Mouse (Mus musculus) intestine, embryonic 14.5 days (tissue): ENCODE measurements at regions not wholly inside any gene's neighbourhood (a gene's known extent, or its start where the extent isn't known, plus 50 kb on each side); places are given as distances from the start of the nearest gene placed in this dataset.

Experiments
- ATAC-seq: fragments of 200-750 bp; cut with Nextera tagmentation; replicated peaks from 2 replicates; pipeline ENCODE4 v1.8.0; 2017; ENCODE audit warnings: low read depth, moderate number of reproducible peaks, moderate TSS enrichment, moderate library complexity; ENCODE audit not compliant: low FRiP score, low TSS enrichment
- DNase-seq: peaks from one replicate; pipeline ENCODE4 v3.0.0-alpha.2; 2018; ENCODE audit warnings: low spot score
- H3K27ac ChIP-seq: fragments of 300-500 bp; sonication (generic); 2 replicates; pipeline ENCODE4 v1.5.1; 2014; ENCODE audit warnings: low read depth, mild to moderate bottlenecking, control low read depth
- H3K27me3 ChIP-seq: fragments of 300-500 bp; sonication (generic); replicated peaks from 2 replicates; pipeline ENCODE4 v1.6.1; 2014; ENCODE audit warnings: low read length, control low read depth; ENCODE audit not compliant: control insufficient read depth, insufficient read depth
- H3K36me3 ChIP-seq: fragments of 300-500 bp; sonication (generic); 2 replicates; pipeline ENCODE4 v1.6.1; 2014; ENCODE audit warnings: low read length, control low read depth; ENCODE audit not compliant: control insufficient read depth, insufficient read depth
- H3K4me1 ChIP-seq: fragments of 300-500 bp; sonication (generic); replicated peaks from 2 replicates; pipeline ENCODE4 v1.6.1; 2014; ENCODE audit warnings: low read length, control low read depth, mixed read lengths; ENCODE audit not compliant: control insufficient read depth, insufficient read depth
- H3K4me2 ChIP-seq: fragments of 300-500 bp; sonication (generic); 2 replicates; pipeline ENCODE4 v1.6.1; 2014; ENCODE audit warnings: low read length
- H3K4me3 ChIP-seq: fragments of 300-500 bp; sonication (generic); 2 replicates; pipeline ENCODE4 v1.5.1; 2014; ENCODE audit warnings: low read depth, low read length, control low read depth, mixed read lengths
- H3K9ac ChIP-seq: fragments of 300-500 bp; sonication (generic); 2 replicates; pipeline ENCODE4 v1.6.1; 2014; ENCODE audit warnings: mild to moderate bottlenecking, low read length
- H3K9me3 ChIP-seq: fragments of 300-500 bp; sonication (generic); 2 replicates; pipeline ENCODE4 v1.6.1; 2016; ENCODE audit warnings: low read length, control low read depth; ENCODE audit not compliant: control insufficient read depth
- WGBS: fragments of 180-500 bp; shearing (Covaris S2); extraction: QIAGEN DNeasy Blood & Tissue Kit; methylation state at CpG from one replicate; pipeline ENCODE4 v1.1.7; 2014; 5-methylcytosine and 5-hydroxymethylcytosine counted together

- 81% methylated on average over 9 of the region's 9 CpGs for WGBS
- Histone ChIP-seq H3K27me3 (no peaks in the 10 kb centered on the region), H3K27ac (no peak overlapping the region), H3K9me3 (no peaks in the 10 kb centered on the region), H3K9ac (no peak overlapping the region), H3K36me3 (no peaks in the 10 kb centered on the region), H3K4me2 (no peak overlapping the region), H3K4me1 (no peaks in the 10 kb centered on the region), H3K4me3 (no peak overlapping the region)
- DNase-seq, result no peak
- ATAC-seq, result no peak
These were observed 51.2 kb upstream of the Gtsf1l start for GRCm38 (mm10) chr2:163138688-163139385.

- Histone ChIP-seq H3K36me3 (no peaks in the 10 kb centered on the region), H3K27me3 (no peaks in the 10 kb centered on the region), H3K4me2 (no peak overlapping the region), H3K4me1 (no peaks in the 10 kb centered on the region), H3K4me3 (no peak overlapping the region), H3K9me3 (no peaks in the 10 kb centered on the region), H3K9ac (no peak overlapping the region), H3K27ac (no peak overlapping the region)
- WGBS, result 74% methylated on average over 10 of the region's 10 CpGs
- no peak for ATAC-seq
- no peak for DNase-seq
These were observed 55.2 kb upstream of the Gtsf1l start for GRCm38 (mm10) chr2:163142762-163143388.

- Histone ChIP-seq H3K27ac (no peak overlapping the region), H3K27me3 (no peaks in the 10 kb centered on the region), H3K4me3 (no peak overlapping the region), H3K4me1 (no peaks in the 10 kb centered on the region), H3K9ac (no peak overlapping the region), H3K36me3 (no peaks in the 10 kb centered on the region), H3K9me3 (no peaks in the 10 kb centered on the region), H3K4me2 (no peak overlapping the region)
- 57% methylated on average over 13 of the region's 13 CpGs for WGBS
- DNase-seq (no peak), ATAC-seq (no peak)
These were observed 55.8 kb upstream of the Gtsf1l start for GRCm38 (mm10) chr2:163143413-163143812.

- WGBS, result 79% methylated on average over 8 of the region's 8 CpGs
- ATAC-seq, result no peak
- no peaks in the 10 kb centered on the region for H3K9me3 ChIP-seq
These were observed 56.9 kb upstream of the Tox2 start for GRCm38 (mm10) chr2:163146001-163146400.

GRCm38 (mm10) chr2:163146481-163146880 is 56.4 kb upstream of the Tox2 start:
- no peaks in the 10 kb centered on the region for H3K36me3 ChIP-seq
- ATAC-seq (no peak), DNase-seq (no peak)
- no peak overlapping the region for H3K27ac ChIP-seq
- no peaks in the 10 kb centered on the region for H3K9me3 ChIP-seq
- no peak overlapping the region for H3K9ac ChIP-seq
- no peak overlapping the region for H3K4me3 ChIP-seq
- H3K27me3 ChIP-seq, result no peaks in the 10 kb centered on the region
- H3K4me2 ChIP-seq, result no peak overlapping the region
- WGBS, result 85% methylated on average over 4 of the region's 4 CpGs
- H3K4me1 ChIP-seq, result no peaks in the 10 kb centered on the region

More at GRCm38 (mm10) chr2:163146001-163146400, 56.9 kb upstream of the Tox2 start:
- DNase-seq, result no peak
- Histone ChIP-seq H3K27me3 (no peaks in the 10 kb centered on the region), H3K4me2 (no peak overlapping the region), H3K9ac (no peak overlapping the region), H3K27ac (no peak overlapping the region), H3K4me1 (no peaks in the 10 kb centered on the region), H3K4me3 (no peak overlapping the region), H3K36me3 (no peaks in the 10 kb centered on the region)

GRCm38 (mm10) chr2:163147381-163147780 is 55.5 kb upstream of the Tox2 start:
- WGBS, result 76% methylated on average over 4 of the region's 4 CpGs
- no peak overlapping the region for H3K4me3 ChIP-seq
- no peaks in the 10 kb centered on the region for H3K36me3 ChIP-seq
- H3K9me3 ChIP-seq, result no peaks in the 10 kb centered on the region
- ATAC-seq (no peak), DNase-seq (no peak)
- no peak overlapping the region for H3K4me2 ChIP-seq
- H3K27me3 ChIP-seq, result no peaks in the 10 kb centered on the region
- H3K4me1 ChIP-seq, result no peaks in the 10 kb centered on the region
- H3K27ac ChIP-seq, result no peak overlapping the region
- no peak overlapping the region for H3K9ac ChIP-seq

- WGBS, result 74% methylated on average over 15 of the region's 15 CpGs
- Histone ChIP-seq H3K27ac (no peak overlapping the region), H3K9me3 (no peaks in the 10 kb centered on the region)
These were observed 51.9 kb upstream of the Tox2 start for GRCm38 (mm10) chr2:163151016-163151415.

GRCm38 (mm10) chr2:163152340-163153033 is 50.4 kb upstream of the Tox2 start:
- no peak for DNase-seq
- WGBS, result 67% methylated on average over 22 of the region's 22 CpGs

More at GRCm38 (mm10) chr2:163151016-163151415, 51.9 kb upstream of the Tox2 start:
- H3K4me3 ChIP-seq, result no peak overlapping the region
- no peak overlapping the region for H3K9ac ChIP-seq
- ATAC-seq (no peak), DNase-seq (no peak)
- H3K27me3 ChIP-seq, result no peaks in the 10 kb centered on the region
- H3K36me3 ChIP-seq, result no peaks in the 10 kb centered on the region
- no peaks in the 10 kb centered on the region for H3K4me1 ChIP-seq
- no peak overlapping the region for H3K4me2 ChIP-seq

More at GRCm38 (mm10) chr2:163152340-163153033, 50.4 kb upstream of the Tox2 start:
- Histone ChIP-seq H3K27ac (no peak overlapping the region), H3K4me3 (no peak overlapping the region), H3K4me2 (no peak overlapping the region), H3K9ac (no peak overlapping the region), H3K36me3 (no peaks in the 10 kb centered on the region), H3K27me3 (no peaks in the 10 kb centered on the region), H3K9me3 (no peaks in the 10 kb centered on the region), H3K4me1 (no peaks in the 10 kb centered on the region)
- ATAC-seq, result 0 out of 2 replicates have a peak, but pooled peaks have one; percentile 19
